Mouse (Mus musculus) midbrain, embryonic 12.5 days (tissue): ENCODE measurements around the gene Lrrfip1. TPM values are rescaled to one million over a fixed set of nuclear protein-coding genes. Genes with fewer than 3 reads are reported as not detected.

Experiments used
- ATAC-seq: fragments of 200-750 bp; cut with Nextera tagmentation; 2 replicates; pipeline ENCODE4 v1.8.0; 2017; ENCODE audit warnings: low read depth, moderate TSS enrichment, moderate library complexity; ENCODE audit not compliant: low FRiP score
- H3K27ac ChIP-seq: fragments of 300-500 bp; sonication (generic); replicated peaks from 2 replicates; pipeline ENCODE4 v1.5.1; 2016; ENCODE audit warnings: mild to moderate bottlenecking
- H3K27me3 ChIP-seq: fragments of 300-500 bp; sonication (generic); 2 replicates; pipeline ENCODE4 v1.6.1; 2016; ENCODE audit warnings: mild to moderate bottlenecking
- H3K36me3 ChIP-seq: fragments of 300-500 bp; sonication (generic); 2 replicates; pipeline ENCODE4 v1.6.1; 2016
- H3K4me1 ChIP-seq: fragments of 300-500 bp; sonication (generic); 2 replicates; pipeline ENCODE4 v1.6.1; 2016
- H3K4me2 ChIP-seq: fragments of 300-500 bp; sonication (generic); replicated peaks from 2 replicates; pipeline ENCODE4 v1.6.1; 2016; ENCODE audit warnings: mild to moderate bottlenecking, moderate library complexity
- H3K4me3 ChIP-seq: fragments of 300-500 bp; sonication (generic); 2 replicates; pipeline ENCODE4 v1.5.1; 2016; ENCODE audit warnings: mild to moderate bottlenecking
- H3K9ac ChIP-seq: fragments of 300-500 bp; sonication (generic); replicated peaks from 2 replicates; pipeline ENCODE4 v1.6.1; 2016; ENCODE audit warnings: mild to moderate bottlenecking, moderate library complexity
- H3K9me3 ChIP-seq: fragments of 300-500 bp; sonication (generic); 2 replicates; pipeline ENCODE4 v1.6.1; 2016; ENCODE audit warnings: mild to moderate bottlenecking
- WGBS: fragments of 180-500 bp; shearing (Covaris S2); methylation state at CpG from one replicate; pipeline ENCODE4 v1.1.7; 2016; 5-methylcytosine and 5-hydroxymethylcytosine counted together
- polyA plus RNA-seq: library from polyadenylated mRNA; unstranded; fragments of >200 nt; fragmentation: Nextera tagmentation; extraction: Ambion mirVana; gene quantifications from 2 replicates; pipeline ENCODE4 v1.2.1, GENCODE M21; 2016

Lrrfip1 gene
- polyA plus RNA-seq, 1 experiment from 2014 or later: 18.7 TPM

DNA sequence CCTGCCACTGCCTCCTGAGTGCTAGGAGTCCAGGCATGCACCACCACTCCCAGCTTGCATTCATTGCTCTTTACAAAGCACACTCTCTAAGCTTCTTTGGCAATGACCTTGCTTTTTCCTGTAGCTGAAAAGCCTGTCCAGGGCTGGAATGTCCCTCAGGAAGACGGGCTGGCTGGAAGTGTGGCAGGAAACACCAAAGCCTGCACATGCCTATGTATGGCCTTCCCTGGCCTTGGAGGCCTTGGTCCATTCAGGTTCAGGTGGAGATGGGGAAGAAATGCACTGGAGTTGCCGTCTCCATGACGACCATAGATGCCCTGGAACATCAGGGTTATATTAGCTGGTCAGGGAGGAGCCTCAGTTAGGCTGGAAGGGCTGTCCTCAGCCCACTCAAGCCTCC lies 15.3 kb downstream of the Lrrfip1 start:
- Histone ChIP-seq H3K27me3 (no peaks in the 10 kb centered on the region), H3K4me1 (peaks cover 9% of the 10 kb centered on the region), H3K4me3 (no peak overlapping the region), H3K4me2 (no peak overlapping the region), H3K27ac (no peak overlapping the region), H3K36me3 (no peaks in the 10 kb centered on the region), H3K9ac (no peak overlapping the region), H3K9me3 (no peaks in the 10 kb centered on the region)
- 85% methylated on average over 3 of the region's 3 CpGs for WGBS
- no peak for ATAC-seq

DNA sequence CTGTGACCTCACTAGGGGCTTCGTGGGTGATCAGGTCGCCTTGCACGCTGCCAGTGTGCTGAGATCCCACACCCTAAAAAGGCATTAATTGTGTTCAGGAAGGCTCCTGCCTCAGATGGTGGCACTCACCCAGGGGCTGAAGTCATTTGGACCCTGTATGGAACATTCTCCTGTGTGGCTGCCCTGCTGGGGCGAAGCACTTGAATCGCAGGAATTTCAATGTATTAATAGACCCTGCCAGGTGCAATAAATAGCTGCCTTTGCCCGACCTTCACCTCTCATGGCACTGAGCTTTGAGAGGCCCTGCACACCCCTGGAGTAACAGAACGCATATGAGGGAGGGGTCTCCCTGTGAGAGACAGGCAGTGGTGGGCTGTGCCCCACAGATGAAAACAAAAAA lies 17.0 kb downstream of the Lrrfip1 start:
- Histone ChIP-seq H3K36me3 (no peaks in the 10 kb centered on the region), H3K4me3 (no peak overlapping the region), H3K4me1 (peaks cover 9% of the 10 kb centered on the region), H3K27me3 (no peaks in the 10 kb centered on the region), H3K9ac (no peak overlapping the region), H3K27ac (no peak overlapping the region), H3K9me3 (no peaks in the 10 kb centered on the region), H3K4me2 (no peak overlapping the region)
- no peak for ATAC-seq
- WGBS: 79% methylated on average over 7 of the region's 7 CpGs

DNA sequence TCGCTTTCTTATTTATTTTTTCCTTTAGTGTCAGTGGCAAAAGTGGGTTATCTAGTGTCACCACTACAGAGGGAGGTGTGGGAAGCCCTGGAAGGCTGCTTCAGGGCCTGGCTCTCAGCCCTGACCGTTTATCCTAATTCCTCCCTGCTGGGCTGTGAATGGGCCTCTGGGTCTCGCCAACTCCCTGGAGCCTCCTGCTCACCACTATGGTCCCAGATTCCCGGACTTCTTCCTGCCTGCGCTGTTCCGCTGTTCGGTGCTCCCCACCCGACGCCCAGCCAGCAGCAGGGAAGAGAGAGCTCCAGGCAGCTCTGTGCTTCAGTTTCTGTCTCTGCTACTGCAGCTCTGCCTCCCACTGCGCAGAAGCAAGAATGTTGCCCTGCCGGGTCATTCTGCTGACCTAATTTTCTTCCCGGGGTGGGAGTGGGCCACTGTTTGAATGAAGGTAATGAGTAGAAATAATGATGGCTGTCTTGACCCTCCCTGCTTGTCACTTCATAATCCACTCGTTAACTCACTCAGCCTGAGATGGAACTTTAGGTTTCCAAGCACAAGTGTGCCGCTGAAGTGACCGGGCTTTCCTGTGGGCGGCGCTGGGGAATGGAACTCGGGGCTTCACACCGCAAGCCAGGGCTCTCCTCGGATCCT lies 18.7 kb downstream of the Lrrfip1 start:
- ATAC-seq: no peak
- Histone ChIP-seq H3K4me1 (peaks cover 9% of the 10 kb centered on the region), H3K36me3 (no peaks in the 10 kb centered on the region), H3K4me3 (no peak overlapping the region), H3K9ac (peak overlapping the region; percentile 24; the same call in 1 of the 2 replicates), H3K4me2 (peak overlapping the region; percentile 37), H3K9me3 (no peaks in the 10 kb centered on the region), H3K27ac (no peak overlapping the region), H3K27me3 (no peaks in the 10 kb centered on the region)
- 13% methylated on average over 20 of the region's 20 CpGs for WGBS

DNA sequence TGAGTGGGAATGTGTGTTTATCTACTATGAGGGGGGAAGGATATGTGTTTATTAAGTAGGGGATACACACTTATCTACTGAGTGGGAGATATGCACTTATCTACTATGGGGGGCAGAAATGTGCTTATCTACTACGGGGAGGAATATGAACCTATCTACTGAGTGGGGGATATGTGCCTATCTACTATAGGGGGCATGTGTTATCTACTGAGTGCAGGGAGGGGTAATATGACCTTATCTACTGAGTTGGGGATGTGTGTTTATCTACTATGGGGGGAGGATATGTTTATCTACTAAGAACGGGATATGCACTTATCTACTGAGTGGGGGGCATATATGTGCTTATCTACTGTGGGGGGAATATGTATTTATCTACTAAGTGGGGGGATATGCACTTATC lies 20.8 kb downstream of the Lrrfip1 start:
- 85% methylated on average over 2 of the region's 2 CpGs for WGBS
- no peaks in the 10 kb centered on the region for H3K9me3 ChIP-seq
- peaks cover 9% of the 10 kb centered on the region for H3K4me1 ChIP-seq
- H3K36me3 ChIP-seq: no peaks in the 10 kb centered on the region
- no peak overlapping the region for H3K9ac ChIP-seq
- no peaks in the 10 kb centered on the region for H3K27me3 ChIP-seq
- no peak overlapping the region for H3K4me3 ChIP-seq
- no peak overlapping the region for H3K4me2 ChIP-seq
- H3K27ac ChIP-seq: no peak overlapping the region
- no peak for ATAC-seq

- Histone ChIP-seq H3K4me3 (no peak overlapping the region), H3K9me3 (0 out of 2 replicates have a peak, but pooled peaks cover 3% of the 10 kb centered on the region), H3K4me2 (no peak overlapping the region), H3K9ac (no peak overlapping the region), H3K36me3 (no peaks in the 10 kb centered on the region), H3K4me1 (peaks cover 9% of the 10 kb centered on the region), H3K27ac (no peak overlapping the region), H3K27me3 (no peaks in the 10 kb centered on the region)
- WGBS: 49% methylated on average over 3 of the region's 3 CpGs
- no peak for ATAC-seq
Observed at GRCm38 (mm10) chr1:91021304-91021703, 22.8 kb downstream of the Lrrfip1 start.

GRCm38 (mm10) chr1:91022157-91022895 lies 23.8 kb downstream of the Lrrfip1 start:
- H3K9me3 ChIP-seq: 0 out of 2 replicates have a peak, but pooled peaks cover 6% of the 10 kb centered on the region
- ATAC-seq: no peak
- no peaks in the 10 kb centered on the region for H3K27me3 ChIP-seq
- H3K4me1 ChIP-seq: peaks cover 3% of the 10 kb centered on the region
- H3K4me2 ChIP-seq: no peak overlapping the region
- no peak overlapping the region for H3K9ac ChIP-seq
- 91% methylated on average over 11 of the region's 11 CpGs for WGBS
- H3K36me3 ChIP-seq: no peaks in the 10 kb centered on the region
- H3K27ac ChIP-seq: no peak overlapping the region
- no peak overlapping the region for H3K4me3 ChIP-seq

GRCm38 (mm10) chr1:91023230-91023629 lies 24.7 kb downstream of the Lrrfip1 start:
- Histone ChIP-seq H3K9ac (no peak overlapping the region), H3K9me3 (0 out of 2 replicates have a peak, but pooled peaks cover 6% of the 10 kb centered on the region), H3K4me1 (no peaks in the 10 kb centered on the region), H3K27ac (no peak overlapping the region), H3K27me3 (no peaks in the 10 kb centered on the region), H3K36me3 (no peaks in the 10 kb centered on the region), H3K4me2 (no peak overlapping the region), H3K4me3 (no peak overlapping the region)
- WGBS: 88% methylated on average over 5 of the region's 5 CpGs
- no peak for ATAC-seq

- ATAC-seq: no peak
- Histone ChIP-seq H3K36me3 (no peaks in the 10 kb centered on the region), H3K4me2 (no peak overlapping the region), H3K4me3 (no peak overlapping the region), H3K9ac (no peak overlapping the region), H3K27ac (no peak overlapping the region), H3K4me1 (no peaks in the 10 kb centered on the region), H3K9me3 (0 out of 2 replicates have a peak, but pooled peaks cover 6% of the 10 kb centered on the region), H3K27me3 (no peaks in the 10 kb centered on the region)
- 90% methylated on average over 9 of the region's 9 CpGs for WGBS
Observed at GRCm38 (mm10) chr1:91023960-91024359, 25.4 kb downstream of the Lrrfip1 start.

- no peak for ATAC-seq
- no peak overlapping the region for H3K4me3 ChIP-seq
- 80% methylated on average over 3 of the region's 3 CpGs for WGBS
- H3K9ac ChIP-seq: no peak overlapping the region
- H3K36me3 ChIP-seq: no peaks in the 10 kb centered on the region
- no peaks in the 10 kb centered on the region for H3K27me3 ChIP-seq
- no peak overlapping the region for H3K4me2 ChIP-seq
- H3K27ac ChIP-seq: no peak overlapping the region
- H3K4me1 ChIP-seq: no peaks in the 10 kb centered on the region
- 0 out of 2 replicates have a peak, but pooled peaks cover 6% of the 10 kb centered on the region for H3K9me3 ChIP-seq
Observed at GRCm38 (mm10) chr1:91024464-91024863, 25.9 kb downstream of the Lrrfip1 start.

- H3K27ac ChIP-seq: no peak overlapping the region
- H3K27me3 ChIP-seq: no peaks in the 10 kb centered on the region
- WGBS: 88% methylated on average over 2 of the region's 2 CpGs
- H3K36me3 ChIP-seq: no peaks in the 10 kb centered on the region
- no peak overlapping the region for H3K4me2 ChIP-seq
- H3K4me1 ChIP-seq: no peaks in the 10 kb centered on the region
- H3K9me3 ChIP-seq: 0 out of 2 replicates have a peak, but pooled peaks cover 6% of the 10 kb centered on the region
- no peak overlapping the region for H3K9ac ChIP-seq
- ATAC-seq: no peak
- no peak overlapping the region for H3K4me3 ChIP-seq
Observed at GRCm38 (mm10) chr1:91026945-91027344, 28.4 kb downstream of the Lrrfip1 start.

GRCm38 (mm10) chr1:91030383-91030782 lies 31.8 kb downstream of the Lrrfip1 start:
- 100% methylated on average over 1 of the region's 1 CpGs for WGBS
- H3K27ac ChIP-seq: no peak overlapping the region
- H3K9me3 ChIP-seq: 0 out of 2 replicates have a peak, but pooled peaks cover 6% of the 10 kb centered on the region
- H3K36me3 ChIP-seq: no peaks in the 10 kb centered on the region
- H3K4me3 ChIP-seq: no peak overlapping the region
- no peaks in the 10 kb centered on the region for H3K4me1 ChIP-seq
- no peak overlapping the region for H3K9ac ChIP-seq
- H3K4me2 ChIP-seq: no peak overlapping the region
- no peak for ATAC-seq
- no peaks in the 10 kb centered on the region for H3K27me3 ChIP-seq

- no peak overlapping the region for H3K4me2 ChIP-seq
- ATAC-seq: no peak
- no peak overlapping the region for H3K27ac ChIP-seq
- H3K36me3 ChIP-seq: no peaks in the 10 kb centered on the region
- no peaks in the 10 kb centered on the region for H3K27me3 ChIP-seq
- WGBS: 83% methylated on average over 4 of the region's 4 CpGs
- H3K4me1 ChIP-seq: no peaks in the 10 kb centered on the region
- no peaks in the 10 kb centered on the region for H3K9me3 ChIP-seq
- H3K4me3 ChIP-seq: no peak overlapping the region
- no peak overlapping the region for H3K9ac ChIP-seq
Observed at GRCm38 (mm10) chr1:91031547-91031946, 33.0 kb downstream of the Lrrfip1 start.
